Mouse (Mus musculus) forebrain, embryonic 16.5 days (tissue): ENCODE results near the gene Kirrel3. TPM values are rescaled to one million over a fixed set of nuclear protein-coding genes. Genes with fewer than 3 reads are reported as not detected.

Source experiments
- ATAC-seq: fragments of 200-750 bp; cut with Nextera tagmentation; 2 replicates; pipeline ENCODE4 v1.8.0; 2017; ENCODE audit warnings: mild to moderate bottlenecking, moderate library complexity
- H3K27ac ChIP-seq: fragments of 300-500 bp; sonication (generic); 2 replicates; pipeline ENCODE4 v1.5.1; 2014; ENCODE audit warnings: low read length, control low read depth
- H3K27me3 ChIP-seq: fragments of 300-500 bp; sonication (generic); replicated peaks from 2 replicates; pipeline ENCODE4 v1.6.1; 2014; ENCODE audit warnings: low read length; ENCODE audit not compliant: control insufficient read depth, insufficient read depth
- H3K36me3 ChIP-seq: fragments of 300-500 bp; sonication (generic); 2 replicates; pipeline ENCODE4 v1.6.1; 2014; ENCODE audit not compliant: control insufficient read depth, insufficient read depth
- H3K4me1 ChIP-seq: fragments of 300-500 bp; sonication (generic); replicated peaks from 2 replicates; pipeline ENCODE4 v1.6.1; 2014; ENCODE audit warnings: low read length; ENCODE audit not compliant: control insufficient read depth, insufficient read depth
- H3K4me2 ChIP-seq: fragments of 300-500 bp; sonication (generic); 2 replicates; pipeline ENCODE4 v1.6.1; 2014; ENCODE audit warnings: mild to moderate bottlenecking, low read length, control low read depth
- H3K4me3 ChIP-seq: fragments of 300-500 bp; sonication (generic); replicated peaks from 2 replicates; pipeline ENCODE4 v1.5.1; 2014; ENCODE audit warnings: mild to moderate bottlenecking, low read length, control low read depth
- H3K9ac ChIP-seq: fragments of 300-500 bp; sonication (generic); replicated peaks from 2 replicates; pipeline ENCODE4 v1.6.1; 2014; ENCODE audit warnings: low read depth, low read length, control low read depth
- H3K9me3 ChIP-seq: fragments of 300-500 bp; sonication (generic); 2 replicates; pipeline ENCODE4 v1.6.1; 2016; ENCODE audit warnings: low read length; ENCODE audit not compliant: control insufficient read depth
- WGBS: fragments of 180-500 bp; shearing (Covaris S2); extraction: QIAGEN DNeasy Blood & Tissue Kit; methylation state at CpG from one replicate; pipeline ENCODE4 v1.1.7; 2014; 5-methylcytosine and 5-hydroxymethylcytosine counted together
- polyA plus RNA-seq: library from polyadenylated mRNA; unstranded; fragments of >200 nt; fragmentation: Nextera tagmentation; extraction: Ambion mirVana; gene quantifications from 2 replicates; pipeline ENCODE4 v1.2.1, GENCODE M21; 2015

Kirrel3 gene
- polyA plus RNA-seq, 1 experiment from 2014 or later, result 62.7 TPM

- no peak overlapping the region for H3K27ac ChIP-seq
- no peak overlapping the region for H3K4me3 ChIP-seq
- no peak overlapping the region for H3K4me2 ChIP-seq
- no peaks in the 10 kb centered on the region for H3K27me3 ChIP-seq
- peaks cover 2% of the 10 kb centered on the region; the same call in 1 of the 2 replicates for H3K4me1 ChIP-seq
- H3K9ac ChIP-seq, result no peak overlapping the region
- H3K9me3 ChIP-seq, result no peaks in the 10 kb centered on the region
- H3K36me3 ChIP-seq, result peaks cover 2% of the 10 kb centered on the region; the same call in 1 of the 2 replicates
- 41% methylated on average over 7 of the region's 7 CpGs for WGBS
- ATAC-seq, result 0 out of 2 replicates have a peak, but pooled peaks have one; percentile 26
These were observed 553.4 kb downstream of the Kirrel3 start for GRCm38 (mm10) chr9:35038922-35039586.

GRCm38 (mm10) chr9:35039846-35040245 is 554.2 kb downstream of the Kirrel3 start:
- Histone ChIP-seq H3K27ac (no peak overlapping the region), H3K4me3 (no peak overlapping the region), H3K9ac (no peak overlapping the region), H3K27me3 (no peaks in the 10 kb centered on the region), H3K9me3 (no peaks in the 10 kb centered on the region), H3K36me3 (peaks cover 2% of the 10 kb centered on the region; the same call in 1 of the 2 replicates), H3K4me1 (peaks cover 10% of the 10 kb centered on the region; the same call in 1 of the 2 replicates), H3K4me2 (no peak overlapping the region)
- no peak for ATAC-seq
- 65% methylated on average over 5 of the region's 5 CpGs for WGBS

- no peak for ATAC-seq
- WGBS, result 78% methylated on average over 5 of the region's 5 CpGs
These were observed 555.8 kb downstream of the Kirrel3 start for GRCm38 (mm10) chr9:35041493-35041892.

GRCm38 (mm10) chr9:35043619-35044018 is 557.9 kb downstream of the Kirrel3 start:
- Histone ChIP-seq H3K27me3 (no peaks in the 10 kb centered on the region), H3K36me3 (no peaks in the 10 kb centered on the region), H3K27ac (no peak overlapping the region), H3K4me1 (peaks cover 23% of the 10 kb centered on the region), H3K9ac (no peak overlapping the region), H3K9me3 (no peaks in the 10 kb centered on the region), H3K4me3 (no peak overlapping the region), H3K4me2 (no peak overlapping the region)
- WGBS, result 11% methylated on average over 7 of the region's 7 CpGs
- 0 out of 2 replicates have a peak, but pooled peaks have one; percentile 6 for ATAC-seq

More at GRCm38 (mm10) chr9:35041493-35041892, 555.8 kb downstream of the Kirrel3 start:
- no peaks in the 10 kb centered on the region for H3K36me3 ChIP-seq
- no peak overlapping the region for H3K27ac ChIP-seq
- H3K27me3 ChIP-seq, result no peaks in the 10 kb centered on the region
- H3K4me2 ChIP-seq, result no peak overlapping the region
- no peaks in the 10 kb centered on the region for H3K9me3 ChIP-seq
- peaks cover 23% of the 10 kb centered on the region for H3K4me1 ChIP-seq
- H3K9ac ChIP-seq, result no peak overlapping the region
- no peak overlapping the region for H3K4me3 ChIP-seq

GRCm38 (mm10) chr9:35044458-35044857 is 558.8 kb downstream of the Kirrel3 start:
- Histone ChIP-seq H3K4me2 (no peak overlapping the region), H3K9me3 (no peaks in the 10 kb centered on the region), H3K4me1 (peaks cover 23% of the 10 kb centered on the region), H3K27me3 (no peaks in the 10 kb centered on the region), H3K4me3 (no peak overlapping the region), H3K9ac (no peak overlapping the region), H3K27ac (no peak overlapping the region), H3K36me3 (no peaks in the 10 kb centered on the region)
- ATAC-seq, result peak; percentile 34; the same call in 1 of the 2 replicates
- 7% methylated on average over 15 of the region's 15 CpGs for WGBS

- no peak overlapping the region for H3K4me3 ChIP-seq
- H3K9me3 ChIP-seq, result no peaks in the 10 kb centered on the region
- no peak for ATAC-seq
- WGBS, result 42% methylated on average over 11 of the region's 11 CpGs
- H3K9ac ChIP-seq, result no peak overlapping the region
- no peaks in the 10 kb centered on the region for H3K36me3 ChIP-seq
- no peaks in the 10 kb centered on the region for H3K27me3 ChIP-seq
- H3K4me2 ChIP-seq, result no peak overlapping the region
- H3K27ac ChIP-seq, result no peak overlapping the region
- H3K4me1 ChIP-seq, result peaks cover 23% of the 10 kb centered on the region
These were observed 559.4 kb downstream of the Kirrel3 start for GRCm38 (mm10) chr9:35045031-35045531.

GRCm38 (mm10) chr9:35045756-35046155 is 560.1 kb downstream of the Kirrel3 start:
- Histone ChIP-seq H3K4me2 (no peak overlapping the region), H3K4me1 (peaks cover 23% of the 10 kb centered on the region), H3K27ac (no peak overlapping the region), H3K27me3 (no peaks in the 10 kb centered on the region), H3K9me3 (no peaks in the 10 kb centered on the region), H3K4me3 (no peak overlapping the region), H3K36me3 (no peaks in the 10 kb centered on the region), H3K9ac (no peak overlapping the region)
- no peak for ATAC-seq
- 74% methylated on average over 2 of the region's 2 CpGs for WGBS

- 95% methylated on average over 6 of the region's 6 CpGs for WGBS
- Histone ChIP-seq H3K27ac (no peak overlapping the region), H3K4me2 (no peak overlapping the region), H3K27me3 (no peaks in the 10 kb centered on the region), H3K9ac (no peak overlapping the region), H3K4me1 (peaks cover 23% of the 10 kb centered on the region), H3K9me3 (no peaks in the 10 kb centered on the region), H3K4me3 (no peak overlapping the region), H3K36me3 (peaks cover 6% of the 10 kb centered on the region; the same call in 1 of the 2 replicates)
- no peak for ATAC-seq
These were observed 562.8 kb downstream of the Kirrel3 start for GRCm38 (mm10) chr9:35048449-35048848.

- Histone ChIP-seq H3K4me3 (no peak overlapping the region), H3K27me3 (no peaks in the 10 kb centered on the region), H3K4me2 (no peak overlapping the region), H3K4me1 (peaks cover 12% of the 10 kb centered on the region), H3K27ac (no peak overlapping the region), H3K9ac (no peak overlapping the region), H3K9me3 (no peaks in the 10 kb centered on the region), H3K36me3 (peaks cover 6% of the 10 kb centered on the region; the same call in 1 of the 2 replicates)
- 62% methylated on average over 3 of the region's 3 CpGs for WGBS
- no peak for ATAC-seq
These were observed 564.3 kb downstream of the Kirrel3 start for GRCm38 (mm10) chr9:35049891-35050527.
